Mouse (Mus musculus) testis, postnatal 10 days (tissue): ENCODE data around the gene Srr.

Experiments used
- DNase-seq: peaks from one replicate; pipeline ENCODE4 v3.0.0; 2021; ENCODE audit warnings: low spot score

Srr gene

GRCm38 (mm10) chr11:74907850-74908249 is 17.9 kb downstream of the Srr start:
- DNase-seq: no peak

- DNase-seq: no peak
Measured at GRCm38 (mm10) chr11:74902416-74902815, 23.3 kb downstream of the Srr start.

- DNase-seq: no peak
Measured at GRCm38 (mm10) chr11:74901555-74901954, 24.2 kb downstream of the Srr start.

GRCm38 (mm10) chr11:74898517-74898827 is 27.3 kb downstream of the Srr start:
- DNase-seq: no peak

- peak; percentile 89 for DNase-seq
Measured at GRCm38 (mm10) chr11:74897678-74898516, 27.9 kb downstream of the Srr start, which contains the start of gene Tsr1. TSS of gene Tsr1 (plus strand) at chr11:74898071.

GRCm38 (mm10) chr11:74896901-74897677 is 28.7 kb downstream of the Srr start, which contains the start of gene Sgsm2:
TSS of gene Sgsm2 (minus strand) at chr11:74897060.
- peak; percentile 84 for DNase-seq

GRCm38 (mm10) chr11:74895980-74896900 is 29.5 kb downstream of the Srr start:
- peak; percentile 83 for DNase-seq

- no peak for DNase-seq
Measured at GRCm38 (mm10) chr11:74894619-74895018, 31.1 kb downstream of the Srr start.

- peak; percentile 44 for DNase-seq
Measured at GRCm38 (mm10) chr11:74883098-74883497, 42.6 kb downstream of the Srr start.

GRCm38 (mm10) chr11:74881979-74882378 is 43.8 kb downstream of the Srr start:
- DNase-seq: peak; percentile 54

- no peak for DNase-seq
Measured at GRCm38 (mm10) chr11:74880999-74881398, 44.7 kb downstream of the Srr start.

GRCm38 (mm10) chr11:74876801-74877200 is 48.9 kb downstream of the Srr start:
- peak; percentile 65 for DNase-seq

GRCm38 (mm10) chr11:74874630-74875029 is 51.1 kb downstream of the Srr start:
- DNase-seq: no peak

- DNase-seq: peak; percentile 59
Measured at GRCm38 (mm10) chr11:74870991-74871622, 54.6 kb downstream of the Srr start.

- peak; percentile 25 for DNase-seq
Measured at GRCm38 (mm10) chr11:74870544-74870943, 55.2 kb downstream of the Srr start.

GRCm38 (mm10) chr11:74869603-74870002 is 56.1 kb downstream of the Srr start:
- DNase-seq: peak; percentile 33

- DNase-seq: peak; percentile 47
Measured at GRCm38 (mm10) chr11:74868046-74868760, 57.5 kb downstream of the Srr start.

GRCm38 (mm10) chr11:74867181-74867580 is 58.6 kb downstream of the Srr start:
- no peak for DNase-seq

GRCm38 (mm10) chr11:74866640-74867039 is 59.1 kb downstream of the Srr start:
- DNase-seq: peak; percentile 73

GRCm38 (mm10) chr11:74865252-74865651 is 60.5 kb downstream of the Srr start:
- no peak for DNase-seq

- no peak for DNase-seq
Measured at GRCm38 (mm10) chr11:74864421-74864820, 61.3 kb downstream of the Srr start.
